Mouse (Mus musculus) kidney, postnatal 0 days (tissue): ENCODE measurements around the gene Nek2. TPM values are rescaled to one million over a fixed set of nuclear protein-coding genes. Genes with fewer than 3 reads are reported as not detected.
A peak's percentile ranks its signal among the peaks of the same experiment; 100 is the strongest.

Experiments used
- ATAC-seq: fragments of 200-750 bp; cut with Nextera tagmentation; replicated peaks from 2 replicates; pipeline ENCODE4 v1.8.0; 2017; ENCODE audit warnings: low read depth, moderate number of reproducible peaks, moderate TSS enrichment, moderate library complexity; ENCODE audit not compliant: low FRiP score
- DNase-seq: peaks from one replicate; pipeline ENCODE4 v3.0.0-alpha.2; 2016; ENCODE audit warnings: low spot score
- H3K27ac ChIP-seq: fragments of 300-500 bp; sonication (generic); 2 replicates; pipeline ENCODE4 v1.5.1; 2014; ENCODE audit warnings: mild to moderate bottlenecking
- H3K27me3 ChIP-seq: fragments of 300-500 bp; sonication (generic); 2 replicates; pipeline ENCODE4 v1.6.1; 2014; ENCODE audit warnings: low read length, mixed read lengths; ENCODE audit not compliant: insufficient read depth
- H3K36me3 ChIP-seq: fragments of 300-500 bp; sonication (generic); 2 replicates; pipeline ENCODE4 v1.6.1; 2014; ENCODE audit warnings: low read length, mixed read lengths; ENCODE audit not compliant: insufficient read depth
- H3K4me1 ChIP-seq: fragments of 300-500 bp; sonication (generic); replicated peaks from 2 replicates; pipeline ENCODE4 v1.6.1; 2014; ENCODE audit warnings: antibody characterized with exemption, low read length, mixed read lengths; ENCODE audit not compliant: insufficient read depth
- H3K4me2 ChIP-seq: fragments of 300-500 bp; sonication (generic); 2 replicates; pipeline ENCODE4 v1.6.1; 2014; ENCODE audit warnings: mild to moderate bottlenecking, low read length, moderate library complexity, mixed read lengths
- H3K4me3 ChIP-seq: fragments of 300-500 bp; sonication (generic); replicated peaks from 2 replicates; pipeline ENCODE4 v1.5.1; 2014; ENCODE audit warnings: low read depth, low read length
- H3K9ac ChIP-seq: fragments of 300-500 bp; sonication (generic); 2 replicates; pipeline ENCODE4 v1.6.1; 2014; ENCODE audit warnings: low read depth, low read length
- H3K9me3 ChIP-seq: fragments of 300-500 bp; sonication (generic); replicated peaks from 2 replicates; pipeline ENCODE4 v1.6.1; 2016; ENCODE audit warnings: low read length, inconsistent platforms, mixed read lengths
- CTCF ChIP-seq: IDR thresholded peaks from 2 replicates; pipeline ENCODE4 v1.5.1; 2016; ENCODE audit warnings: antibody characterized with exemption, low read depth, mild to moderate bottlenecking, moderate library complexity
- WGBS: fragments of 180-500 bp; shearing (Covaris S2); extraction: QIAGEN DNeasy Blood & Tissue Kit; methylation state at CpG from one replicate; pipeline ENCODE4 v1.1.7; 2014; 5-methylcytosine and 5-hydroxymethylcytosine counted together
- polyA plus RNA-seq: library from polyadenylated mRNA; unstranded; fragments of >200 nt; fragmentation: Nextera tagmentation; extraction: Ambion mirVana; gene quantifications from 2 replicates; pipeline ENCODE4 v1.2.1, GENCODE M21; 2015

The Nek2 gene
- polyA plus RNA-seq, 1 experiment from 2014 or later: 21.3 TPM

DNA sequence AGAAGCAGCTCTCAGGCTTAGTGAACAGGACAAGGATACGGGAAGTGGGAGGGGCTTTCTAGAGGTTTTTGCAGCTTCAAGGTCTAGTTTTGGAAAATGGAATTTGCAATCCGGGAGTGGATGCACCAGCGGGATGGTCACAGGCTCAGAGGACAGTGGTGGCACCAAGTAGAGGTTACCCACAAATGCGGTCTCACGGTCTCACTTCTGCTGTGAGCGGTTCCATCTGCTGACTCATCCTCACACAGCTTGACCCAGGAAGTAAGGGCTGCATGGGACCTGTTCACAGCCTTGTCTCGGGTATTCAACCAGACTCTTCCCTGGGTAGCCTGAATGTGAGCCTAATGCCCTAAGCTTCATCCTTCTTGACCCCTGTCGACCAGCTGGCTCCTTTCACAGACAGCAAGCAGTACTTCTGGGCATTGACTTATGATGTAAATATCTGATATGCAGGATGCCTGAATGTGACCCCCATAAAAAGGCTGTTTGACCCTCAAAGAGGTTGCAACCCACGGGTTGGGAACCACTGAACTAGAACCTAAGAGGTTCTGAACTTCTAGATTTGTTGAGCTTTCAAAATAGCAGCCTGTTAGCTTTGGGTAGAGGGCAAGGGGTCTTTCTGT is 54.5 kb downstream of the Nek2 start:
- Histone ChIP-seq H3K4me3 (no peak overlapping the region), H3K36me3 (no peaks in the 10 kb centered on the region), H3K9me3 (no peaks in the 10 kb centered on the region), H3K4me1 (no peaks in the 10 kb centered on the region), H3K27me3 (no peaks in the 10 kb centered on the region), H3K9ac (no peak overlapping the region), H3K4me2 (no peak overlapping the region), H3K27ac (no peak overlapping the region)
- peak; percentile 46 for ATAC-seq
- no peak for TF ChIP-seq CTCF
- 38% methylated on average over 9 of the region's 9 CpGs for WGBS
- no peak for DNase-seq

DNA sequence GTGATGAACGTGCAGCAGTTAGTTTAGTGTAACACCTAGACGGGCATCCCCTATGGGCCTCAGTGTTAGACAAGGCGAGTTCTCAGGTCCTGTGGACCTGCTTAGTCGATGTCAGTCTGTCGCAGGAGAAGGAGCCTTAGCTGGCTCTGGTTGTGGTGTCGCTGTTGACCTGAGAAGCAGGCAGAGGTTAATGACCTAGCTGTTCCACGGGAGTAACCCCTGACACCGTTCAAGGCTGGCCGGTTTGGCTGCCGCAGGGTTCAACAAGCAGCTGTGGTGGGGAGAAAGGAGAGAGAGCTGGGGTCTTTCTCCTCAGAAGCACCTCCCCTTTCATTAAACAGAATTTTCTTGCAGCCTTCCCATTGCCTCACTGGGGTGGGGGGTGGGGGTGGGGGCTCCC is 56.4 kb downstream of the Nek2 start:
- H3K36me3 ChIP-seq: no peaks in the 10 kb centered on the region
- H3K9ac ChIP-seq: no peak overlapping the region
- no peak for TF ChIP-seq CTCF
- 33% methylated on average over 10 of the region's 10 CpGs for WGBS
- H3K27me3 ChIP-seq: no peaks in the 10 kb centered on the region
- no peak overlapping the region for H3K4me3 ChIP-seq
- no peaks in the 10 kb centered on the region for H3K9me3 ChIP-seq
- no peak overlapping the region for H3K27ac ChIP-seq
- ATAC-seq (no peak), DNase-seq (no peak)
- H3K4me2 ChIP-seq: no peak overlapping the region
- no peaks in the 10 kb centered on the region for H3K4me1 ChIP-seq

DNA sequence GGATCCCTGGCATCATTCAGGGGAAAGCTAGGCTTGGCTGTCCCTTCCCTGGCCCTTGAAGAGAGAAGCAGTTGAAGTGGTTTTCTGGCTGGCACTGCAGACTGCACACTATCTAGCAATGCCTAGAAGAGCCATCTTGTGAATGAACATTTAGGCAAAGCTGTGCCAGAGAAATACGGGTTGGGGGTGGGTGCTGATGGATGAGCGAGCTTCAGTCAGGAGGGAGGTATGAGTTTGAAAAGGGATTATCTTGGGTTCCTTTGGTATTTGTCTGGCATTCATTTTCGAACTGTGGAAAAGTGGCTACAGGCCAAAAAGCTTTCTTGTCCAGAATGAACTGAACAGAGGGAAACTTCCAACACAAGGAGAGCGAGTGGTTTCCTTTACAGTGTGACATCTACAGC is 57.3 kb downstream of the Nek2 start:
- Histone ChIP-seq H3K4me1 (no peaks in the 10 kb centered on the region), H3K4me2 (no peak overlapping the region), H3K9ac (no peak overlapping the region), H3K9me3 (no peaks in the 10 kb centered on the region), H3K36me3 (no peaks in the 10 kb centered on the region), H3K27me3 (no peaks in the 10 kb centered on the region), H3K4me3 (no peak overlapping the region), H3K27ac (no peak overlapping the region)
- 75% methylated on average over 4 of the region's 4 CpGs for WGBS
- no peak for TF ChIP-seq CTCF
- ATAC-seq (no peak), DNase-seq (no peak)

DNA sequence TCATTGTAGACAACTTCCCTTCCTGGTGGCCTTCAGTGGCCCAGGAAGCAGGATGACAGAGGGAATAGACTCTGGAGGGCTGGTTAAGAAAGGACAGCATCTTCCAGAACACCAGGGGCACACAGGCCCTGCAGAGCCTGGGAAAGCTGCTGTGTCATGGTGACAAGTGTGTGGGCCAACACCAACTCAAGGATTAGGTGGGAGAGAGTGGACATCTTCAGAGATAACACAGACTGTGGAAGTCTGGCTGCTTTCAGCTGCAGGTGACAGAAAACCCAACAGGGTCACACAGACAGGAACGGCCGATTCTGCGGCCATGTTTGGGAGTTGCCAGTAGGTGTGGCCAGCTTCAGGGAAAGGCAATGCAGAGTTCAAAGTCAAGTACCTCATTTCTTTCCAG is 59.0 kb downstream of the Nek2 start:
- H3K4me3 ChIP-seq: no peak overlapping the region
- no peaks in the 10 kb centered on the region for H3K9me3 ChIP-seq
- ATAC-seq: no peak
- TF ChIP-seq CTCF: no peak
- H3K9ac ChIP-seq: no peak overlapping the region
- H3K27me3 ChIP-seq: no peaks in the 10 kb centered on the region
- H3K4me1 ChIP-seq: no peaks in the 10 kb centered on the region
- no peak overlapping the region for H3K4me2 ChIP-seq
- H3K27ac ChIP-seq: no peak overlapping the region
- no peak for DNase-seq
- 84% methylated on average over 3 of the region's 3 CpGs for WGBS
- H3K36me3 ChIP-seq: no peaks in the 10 kb centered on the region

DNA sequence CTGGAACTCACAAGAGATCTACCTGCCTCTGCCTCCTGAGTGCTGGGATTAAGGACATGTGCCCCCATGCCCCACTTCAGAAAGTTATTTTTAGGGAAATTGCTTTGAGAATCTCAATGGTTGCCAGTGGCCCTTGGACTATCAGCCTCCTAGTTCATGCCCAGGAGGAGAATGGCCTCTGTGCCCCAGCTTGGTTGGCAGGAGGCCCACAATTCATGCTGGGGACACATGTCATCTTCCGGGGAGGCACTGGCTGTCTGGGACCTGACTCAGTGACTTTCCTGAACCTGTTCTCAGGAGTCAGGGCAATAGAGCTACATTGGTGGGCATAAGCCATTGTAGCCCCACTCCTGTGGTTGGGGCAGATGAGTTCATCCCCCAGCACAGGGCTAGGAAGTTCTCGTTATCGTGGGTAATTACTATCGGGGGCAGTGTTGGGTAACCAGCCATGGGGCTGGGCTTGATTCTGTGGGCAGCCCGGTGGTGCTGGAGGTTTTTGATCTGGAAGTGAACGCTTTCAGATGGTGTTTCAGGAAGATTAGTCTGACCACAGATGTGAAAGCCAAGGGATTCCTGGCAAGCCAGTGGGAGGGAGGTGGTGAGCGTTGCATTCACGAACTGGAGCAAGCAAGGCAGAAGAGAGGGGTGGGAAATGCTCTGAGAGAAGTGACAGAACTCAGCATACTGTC is 59.8 kb downstream of the Nek2 start:
- Histone ChIP-seq H3K27me3 (no peaks in the 10 kb centered on the region), H3K36me3 (no peaks in the 10 kb centered on the region), H3K9ac (no peak overlapping the region), H3K4me2 (no peak overlapping the region), H3K4me3 (no peak overlapping the region), H3K9me3 (no peaks in the 10 kb centered on the region), H3K4me1 (no peaks in the 10 kb centered on the region), H3K27ac (no peak overlapping the region)
- TF ChIP-seq CTCF: no peak
- no peak for ATAC-seq
- WGBS: 57% methylated on average over 8 of the region's 8 CpGs
- DNase-seq: no peak

DNA sequence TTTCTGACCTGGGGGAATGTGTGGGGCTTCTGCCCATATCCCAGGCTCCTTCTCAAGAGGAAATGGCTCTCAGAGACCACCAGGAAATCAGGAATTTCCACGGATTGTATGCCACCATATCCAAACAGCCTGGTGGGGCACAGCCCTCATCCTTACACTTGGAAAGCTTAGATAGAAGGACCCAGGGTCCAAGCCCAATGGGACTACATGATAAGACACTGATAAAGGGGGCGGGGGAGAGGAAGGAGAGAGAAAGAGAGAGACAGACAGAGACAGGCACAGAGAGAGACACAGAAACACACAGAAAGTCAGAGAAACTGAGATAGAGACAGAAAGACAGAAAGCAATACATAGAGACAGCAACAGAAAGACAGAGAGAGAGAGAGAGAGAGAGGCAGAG is 60.4 kb downstream of the Nek2 start:
- Histone ChIP-seq H3K4me1 (no peaks in the 10 kb centered on the region), H3K9ac (no peak overlapping the region), H3K36me3 (no peaks in the 10 kb centered on the region), H3K9me3 (no peaks in the 10 kb centered on the region), H3K4me2 (no peak overlapping the region), H3K27me3 (no peaks in the 10 kb centered on the region), H3K27ac (no peak overlapping the region), H3K4me3 (no peak overlapping the region)
- WGBS: 67% methylated on average over 2 of the region's 2 CpGs
- ATAC-seq (no peak), DNase-seq (no peak)
- TF ChIP-seq CTCF: no peak

Other genes with a start within 250 kb of the Nek2 start
- 16.9 and 21.9 TPM in 2 replicates for gene Dtl, start 245.9 kb upstream of the Nek2 start, polyA plus RNA-seq
- gene Ints7, start 245.8 kb upstream of the Nek2 start, polyA plus RNA-seq: 31.7 and 38.9 TPM in 2 replicates
- gene Lpgat1, start 103.6 kb upstream of the Nek2 start, polyA plus RNA-seq: 36.5 and 37.1 TPM in 2 replicates
- gene Slc30a1, start 85.3 kb downstream of the Nek2 start, polyA plus RNA-seq: 5.6 TPM in 2 replicates
- gene Rd3, start 155.9 kb downstream of the Nek2 start, polyA plus RNA-seq: 0.51 and 0.66 TPM in 2 replicates